Mouse (Mus musculus): ENCODE results near the gene Fbxl8.

The Fbxl8 gene

GRCm38 (mm10) chr8:105280567-105280966, 16.1 kb downstream of the Fbxl8 start:
- CTCF ChIA-PET, result interaction anchor here (1.3 kb wide), 1 partner anchor 27 kb away, joined by 4 read pairs; no protein-coding TSS in a partner anchor

- CTCF ChIA-PET, result interaction anchor here (1.0 kb wide), 1 partner anchor 16 kb away, joined by 3 read pairs; the partner anchor contains the start of gene E2f4
Measured at GRCm38 (mm10) chr8:105281821-105282220, 17.4 kb downstream of the Fbxl8 start.

GRCm38 (mm10) chr8:105282239-105282638, 17.8 kb downstream of the Fbxl8 start:
- CTCF ChIA-PET, result interaction anchor here (1.0 to 1.1 kb wide), 2 partner anchors 23 to 27 kb away, joined by 4 to 5 read pairs; partner anchors contain the start of gene B3gnt9

GRCm38 (mm10) chr8:105283074-105283473, 18.6 kb downstream of the Fbxl8 start:
- CTCF ChIA-PET, result interaction anchor here (0.9 to 1.1 kb wide), 3 partner anchors 24 to 104 kb away, joined by 3 to 5 read pairs (median 4); partner anchors contain the start of gene B3gnt9

- CTCF ChIA-PET, result no interaction called here
Measured at GRCm38 (mm10) chr8:105285514-105285913, 21.1 kb downstream of the Fbxl8 start.

- CTCF ChIA-PET, result no interaction called here
Measured at GRCm38 (mm10) chr8:105286907-105287306, 22.5 kb downstream of the Fbxl8 start.

- CTCF ChIA-PET, result interaction anchor here (1.3 kb wide), 1 partner anchor 11 kb away, joined by 3 read pairs; no protein-coding TSS in a partner anchor
Measured at GRCm38 (mm10) chr8:105288231-105288630, 23.8 kb downstream of the Fbxl8 start.

- CTCF ChIA-PET, result interaction anchor here (0.6 kb wide), 1 partner anchor 28 kb away, joined by 3 read pairs; no protein-coding TSS in a partner anchor
Measured at GRCm38 (mm10) chr8:105288958-105289732, 24.7 kb downstream of the Fbxl8 start.

- CTCF ChIA-PET, result no interaction called here
Measured at GRCm38 (mm10) chr8:105289805-105290460, 25.5 kb downstream of the Fbxl8 start, which contains the start of gene 4931428F04Rik. 4931428F04Rik (minus strand) TSS chr8:105289864.

GRCm38 (mm10) chr8:105290554-105291314, 26.3 kb downstream of the Fbxl8 start:
- CTCF ChIA-PET, result interaction anchor here (0.9 kb wide), 1 partner anchor 14 kb away, joined by 3 read pairs; no protein-coding TSS in a partner anchor

GRCm38 (mm10) chr8:105291364-105291763, 26.9 kb downstream of the Fbxl8 start:
- CTCF ChIA-PET, result interaction anchor here (0.7 to 0.9 kb wide), 2 partner anchors 13 to 138 kb away, joined by 3 to 5 read pairs; no protein-coding TSS in a partner anchor

- CTCF ChIA-PET, result interaction anchor here (0.7 kb wide), 1 partner anchor 138 kb away, joined by 5 read pairs; no protein-coding TSS in a partner anchor
Measured at GRCm38 (mm10) chr8:105291802-105292201, 27.4 kb downstream of the Fbxl8 start.

GRCm38 (mm10) chr8:105292471-105292870, 28.0 kb downstream of the Fbxl8 start:
- CTCF ChIA-PET, result no interaction called here

- CTCF ChIA-PET, result no interaction called here
Measured at GRCm38 (mm10) chr8:105293405-105293804, 29.0 kb downstream of the Fbxl8 start.

GRCm38 (mm10) chr8:105294776-105295175, 30.3 kb downstream of the Fbxl8 start:
- CTCF ChIA-PET, result no interaction called here

GRCm38 (mm10) chr8:105295256-105295655, 30.8 kb downstream of the Fbxl8 start:
- CTCF ChIA-PET, result no interaction called here

- CTCF ChIA-PET, result interaction anchor here (0.7 kb wide), 1 partner anchor 123 kb away, joined by 3 read pairs; no protein-coding TSS in a partner anchor
Measured at GRCm38 (mm10) chr8:105295895-105296573, 31.6 kb downstream of the Fbxl8 start, which contains the start of gene Exoc3l. Exoc3l (minus strand) TSS chr8:105296101.

GRCm38 (mm10) chr8:105297511-105298192, 33.2 kb downstream of the Fbxl8 start, which contains the start of gene E2f4:
E2f4 (plus strand) TSS chr8:105297663.
- CTCF ChIA-PET, result interaction anchor here (0.9 kb wide), 1 partner anchor 16 kb away, joined by 3 read pairs; no protein-coding TSS in a partner anchor

GRCm38 (mm10) chr8:105298351-105299252, 34.2 kb downstream of the Fbxl8 start:
- CTCF ChIA-PET, result no interaction called here

Measured in spleen, embryonic (tissue).